Mouse (Mus musculus) v-Abl transformed pro-B cells (cell line): ENCODE measurements around the gene Sik3.
"Not testable (repeated sequence)": the region's sequence is repeated elsewhere in the genome, so short reads cannot be mapped to it uniquely, and the experiment has no call there.

Source experiments
- in situ Hi-C, 2 experiments: fragments of 400-800 bp; cut with MboI; formaldehyde crosslinking; loops; one replicate each; pipeline ENCODE4 v1.15.1; 2025; ENCODE audit not compliant: unreplicated experiment in 2 of 2

The Sik3 gene

DNA sequence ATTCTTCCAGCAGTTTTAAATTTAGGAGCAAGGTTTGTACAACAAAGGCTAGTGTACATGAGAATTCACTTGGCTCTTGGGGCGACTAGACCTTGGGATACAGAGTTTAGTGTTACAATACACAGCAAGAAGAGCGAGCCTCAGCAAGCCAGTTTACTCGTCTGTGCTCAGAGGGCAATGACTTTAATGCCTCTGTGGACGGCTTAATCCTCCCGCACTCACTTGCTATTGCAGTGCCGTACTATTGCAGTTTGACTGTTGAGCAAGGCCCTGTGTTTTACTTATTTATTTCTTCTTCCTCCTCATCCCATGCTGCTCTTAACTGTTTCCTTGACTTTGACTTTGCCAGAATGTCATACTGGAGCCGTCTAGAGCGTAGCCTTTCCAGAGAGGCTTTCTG is 37.6 kb downstream of the Sik3 start:
- in situ Hi-C loops, result no loop called here

DNA sequence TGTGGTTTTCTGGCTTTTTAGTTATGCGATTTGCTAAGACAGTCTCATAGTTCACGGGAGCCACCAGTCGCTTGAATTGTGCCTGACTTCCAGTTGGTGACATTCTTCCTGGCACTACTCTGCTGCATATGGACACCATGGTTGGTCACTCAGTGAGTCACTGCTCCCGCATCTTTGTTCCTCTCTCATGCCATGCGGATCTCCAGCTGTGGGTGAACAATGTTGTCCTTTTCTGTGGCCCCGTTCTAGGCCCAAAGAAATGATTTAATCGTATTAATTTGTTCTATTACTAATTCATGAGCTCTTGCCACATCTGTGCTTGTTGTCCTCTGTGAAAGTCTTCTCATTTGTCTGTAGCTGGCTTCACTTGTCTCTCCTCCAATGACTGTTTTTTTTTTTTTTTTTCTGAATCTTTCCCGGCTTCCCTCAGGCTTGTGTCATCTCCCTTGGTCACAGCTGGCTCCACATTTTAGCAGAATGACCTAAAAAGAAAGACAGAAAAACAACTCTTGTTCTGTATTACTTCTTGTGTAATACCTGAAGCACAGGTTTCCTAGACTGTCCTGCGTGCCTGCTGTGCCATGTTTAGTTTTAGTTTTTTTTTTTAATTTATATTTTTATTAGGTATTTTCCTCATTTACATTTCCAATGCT is 40.5 kb downstream of the Sik3 start:
- in situ Hi-C loops, result no loop called here

DNA sequence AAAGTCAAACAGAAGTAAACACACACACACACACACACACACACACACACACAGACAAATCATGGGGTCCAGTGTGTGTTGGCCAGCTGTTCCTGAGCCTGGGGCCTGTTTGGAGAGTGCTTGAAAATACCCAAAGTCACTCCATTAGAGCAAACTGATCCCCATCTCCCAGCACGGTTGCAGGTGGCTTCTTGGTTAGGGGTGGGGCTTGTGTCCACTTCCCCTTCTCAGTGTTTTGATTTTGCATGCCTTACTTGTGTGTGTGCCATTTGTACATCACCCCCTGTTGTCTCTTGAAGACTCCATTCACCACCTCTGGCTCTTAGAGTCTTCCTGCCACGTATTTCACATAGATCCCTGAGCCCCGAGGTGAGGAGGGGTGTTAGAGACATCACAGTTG is 45.4 kb downstream of the Sik3 start:
- in situ Hi-C loops, result no loop called here

DNA sequence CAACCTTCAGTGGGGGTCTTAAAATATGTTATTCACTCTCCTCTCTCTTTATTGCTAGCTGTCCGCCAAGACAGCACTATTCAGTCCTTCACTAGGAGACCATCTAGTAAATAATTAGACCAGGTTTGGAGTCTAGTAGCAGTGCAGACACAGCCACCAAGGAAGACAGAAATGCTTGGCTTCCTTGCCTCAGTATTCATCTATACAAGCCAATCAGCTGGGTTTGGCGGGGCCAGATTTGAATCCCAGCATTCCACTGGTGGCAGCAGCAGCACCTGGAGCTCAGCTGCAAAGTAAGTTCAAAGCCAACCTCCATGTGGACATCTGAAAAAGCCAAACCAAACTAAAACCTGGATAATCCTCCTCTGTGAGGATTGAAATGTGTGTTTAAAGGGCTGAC is 47.6 kb downstream of the Sik3 start:
- in situ Hi-C loops, result no loop called here

DNA sequence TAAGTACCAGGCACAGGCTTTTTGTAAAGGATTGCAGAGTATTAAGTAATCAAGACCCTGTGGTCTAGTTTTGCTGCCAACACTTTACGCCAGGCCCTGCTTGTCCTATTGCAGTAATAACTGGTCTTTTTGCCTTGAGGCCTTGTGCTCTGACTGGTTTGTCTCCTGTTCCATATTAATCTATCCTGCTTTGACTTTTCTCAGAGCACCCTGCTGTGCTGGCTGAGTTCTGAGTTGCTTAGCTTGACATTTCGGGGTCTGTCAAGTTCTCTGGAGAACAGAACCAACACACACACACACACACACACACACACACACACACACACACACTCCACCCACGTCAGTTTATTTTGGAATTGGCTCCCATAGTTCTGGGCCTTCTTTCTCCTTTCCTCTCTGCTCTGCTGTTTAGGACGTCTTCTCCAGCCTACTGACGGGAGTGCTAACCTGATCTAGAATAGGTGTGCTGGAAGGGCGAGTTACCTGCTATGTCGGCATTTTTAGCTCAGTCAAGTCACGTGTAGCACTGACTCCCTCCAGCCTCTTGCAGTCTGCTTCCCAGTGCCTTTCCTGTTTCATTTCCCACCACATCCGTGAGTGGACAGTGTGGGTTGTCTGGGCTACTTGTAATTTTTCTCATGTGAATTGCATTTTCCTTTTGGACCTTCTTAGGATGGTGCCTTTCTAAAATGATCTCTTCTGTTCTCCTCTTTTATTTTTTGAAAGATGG is 49.2 kb downstream of the Sik3 start:
- in situ Hi-C loops, result no loop called here

DNA sequence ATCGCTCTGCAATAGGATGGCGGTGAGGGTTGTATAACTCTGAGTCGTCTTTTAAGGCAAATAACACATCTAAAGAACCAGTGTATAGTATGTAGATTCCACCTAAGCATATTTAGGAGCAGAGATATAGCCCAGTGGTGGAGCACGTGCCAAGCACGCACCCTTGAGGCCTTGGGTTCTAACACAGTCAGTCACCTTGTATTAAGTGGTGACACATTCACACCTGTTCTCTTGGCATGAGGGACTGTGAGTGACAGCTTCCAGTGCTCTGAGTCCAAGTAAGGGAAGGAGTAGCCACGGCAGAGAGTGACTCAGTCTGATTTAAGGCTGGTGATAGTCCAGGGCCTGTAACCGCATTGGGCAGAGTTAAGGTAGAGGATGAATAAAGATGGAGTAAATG is 51.7 kb downstream of the Sik3 start:
- in situ Hi-C loops, result no loop called here

DNA sequence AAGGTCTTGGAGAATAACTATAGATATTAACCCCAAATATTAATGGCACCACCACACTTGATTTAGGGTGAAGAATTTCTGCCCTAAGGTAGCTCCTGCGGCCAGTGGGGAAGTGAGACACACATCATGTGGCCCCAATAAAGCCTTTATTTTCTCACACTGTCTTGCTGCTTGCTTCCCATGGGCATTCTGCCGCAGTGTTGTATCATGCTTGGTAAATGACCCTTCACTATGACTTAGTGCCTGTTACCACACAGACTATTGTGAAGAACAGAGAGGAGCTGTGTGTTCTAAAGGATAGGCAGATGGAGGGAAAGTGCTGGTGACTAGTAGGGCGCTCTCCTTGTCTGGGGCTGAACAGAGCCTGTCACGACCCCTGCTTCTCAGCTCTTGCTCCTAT is 54.1 kb downstream of the Sik3 start:
- in situ Hi-C loops, result no loop called here

DNA sequence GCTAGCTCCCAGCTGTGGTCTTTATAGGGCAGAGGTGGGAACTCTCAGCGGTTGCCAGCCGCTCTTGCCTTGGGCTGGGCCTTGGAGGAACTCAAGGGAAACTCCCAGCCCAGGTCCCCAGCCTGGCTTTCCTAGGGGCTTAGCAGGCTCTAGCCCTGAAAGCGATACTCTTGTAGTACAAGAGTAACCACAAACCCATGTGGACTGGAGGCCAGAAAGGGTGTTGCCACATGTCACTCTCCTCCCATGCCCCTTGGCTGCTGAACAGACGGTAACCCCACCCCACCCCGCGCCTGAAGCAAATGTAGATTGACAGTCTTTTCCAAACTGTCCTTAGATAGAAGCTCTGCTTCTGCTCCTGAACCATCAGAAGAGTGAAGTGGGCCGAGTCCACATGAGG is 55.1 kb downstream of the Sik3 start:
- in situ Hi-C loops, result no loop called here

DNA sequence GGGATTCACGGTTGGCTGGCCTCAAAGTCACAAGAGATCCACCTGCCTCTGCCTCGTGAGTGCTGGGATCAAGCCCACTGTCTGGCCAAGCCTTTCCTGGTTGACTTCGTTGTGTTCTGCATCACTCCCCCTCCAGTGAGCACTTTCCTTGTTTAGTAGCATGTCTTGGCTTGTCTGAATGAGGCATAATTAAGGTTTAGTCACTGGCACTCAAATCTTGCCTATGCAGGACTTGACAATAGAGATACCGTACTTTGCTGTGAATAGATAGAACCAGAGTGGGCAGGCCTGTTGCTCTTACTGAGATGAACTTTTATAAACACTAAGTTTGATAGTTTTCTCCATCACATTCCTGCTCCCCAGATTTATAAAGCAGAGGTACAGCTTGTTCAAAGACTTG is 56.4 kb downstream of the Sik3 start:
- in situ Hi-C loops, result no loop called here

DNA sequence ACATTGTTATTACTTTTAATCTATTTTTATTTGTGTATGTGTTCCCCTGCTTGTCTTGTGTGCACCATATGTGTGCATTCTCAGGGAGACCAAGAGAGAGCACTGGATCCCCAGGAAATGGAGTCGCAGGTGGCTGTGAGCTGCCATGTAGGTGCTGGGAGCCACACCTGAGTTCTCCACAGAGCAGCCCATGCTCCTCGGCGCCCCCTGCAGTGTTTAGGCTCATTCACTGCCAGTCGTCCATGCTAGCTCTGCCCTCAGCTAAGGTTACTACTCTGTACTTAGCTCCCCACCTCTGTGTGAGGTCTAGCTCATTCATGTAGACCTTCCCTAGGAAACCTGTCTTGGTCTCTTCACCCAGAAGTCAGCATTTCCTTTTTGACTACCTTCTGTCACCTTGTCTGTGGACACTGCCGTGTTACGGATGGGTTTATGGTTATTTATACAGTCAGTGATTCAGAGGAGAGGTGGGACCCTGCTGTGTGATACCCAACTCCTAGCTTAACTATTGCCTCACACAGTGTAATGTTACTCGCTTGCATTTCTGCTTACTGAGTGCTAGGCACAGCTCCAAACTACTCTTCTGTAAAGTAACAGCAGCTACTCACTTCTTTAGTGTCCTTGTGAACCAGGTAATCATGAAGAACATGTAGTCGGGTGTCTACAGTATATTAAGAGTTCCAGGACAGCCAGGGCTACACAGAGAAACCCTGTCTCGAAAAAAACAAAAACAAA is 59.6 kb downstream of the Sik3 start:
- in situ Hi-C loops, result no loop called here

DNA sequence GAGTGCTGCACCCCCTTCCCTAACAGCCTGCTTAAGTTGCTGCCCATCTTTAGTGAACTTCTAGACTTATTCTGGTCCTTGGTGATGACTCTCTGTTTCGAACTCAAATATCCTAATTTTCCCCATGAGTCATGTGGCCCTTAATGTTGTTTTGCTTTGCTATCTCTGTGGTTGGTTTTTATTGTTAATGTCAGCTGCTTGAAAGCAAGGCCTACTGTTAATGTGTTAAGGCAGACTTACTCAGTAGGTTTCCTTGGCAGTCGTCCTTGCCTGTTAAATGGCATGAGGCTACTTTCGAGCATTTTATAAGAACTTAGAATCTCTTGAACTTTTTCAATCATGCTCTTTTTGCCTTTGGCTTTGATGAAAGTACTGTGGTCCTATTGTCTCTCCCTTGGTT is 60.8 kb downstream of the Sik3 start:
- in situ Hi-C loops, result no loop called here

DNA sequence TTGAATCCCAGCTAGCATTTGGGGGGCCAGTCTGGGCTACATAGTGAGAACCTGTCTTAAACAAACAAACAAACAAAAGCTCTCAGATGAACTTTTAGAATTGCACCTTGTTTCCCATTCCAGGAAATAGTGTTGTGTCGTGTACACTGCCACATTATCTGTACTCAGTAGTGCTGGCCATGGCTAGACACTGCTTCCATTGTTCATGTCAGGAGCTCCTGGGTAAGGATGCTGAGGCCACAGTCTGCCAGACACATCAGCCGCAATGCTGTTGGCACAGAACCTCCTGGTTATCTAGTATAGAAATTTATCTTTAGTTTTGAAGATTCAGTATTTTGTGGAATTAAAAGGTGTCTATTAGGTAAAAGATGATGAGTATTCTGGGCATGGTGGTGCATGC is 63.0 kb downstream of the Sik3 start:
- in situ Hi-C loops, result no loop called here

DNA sequence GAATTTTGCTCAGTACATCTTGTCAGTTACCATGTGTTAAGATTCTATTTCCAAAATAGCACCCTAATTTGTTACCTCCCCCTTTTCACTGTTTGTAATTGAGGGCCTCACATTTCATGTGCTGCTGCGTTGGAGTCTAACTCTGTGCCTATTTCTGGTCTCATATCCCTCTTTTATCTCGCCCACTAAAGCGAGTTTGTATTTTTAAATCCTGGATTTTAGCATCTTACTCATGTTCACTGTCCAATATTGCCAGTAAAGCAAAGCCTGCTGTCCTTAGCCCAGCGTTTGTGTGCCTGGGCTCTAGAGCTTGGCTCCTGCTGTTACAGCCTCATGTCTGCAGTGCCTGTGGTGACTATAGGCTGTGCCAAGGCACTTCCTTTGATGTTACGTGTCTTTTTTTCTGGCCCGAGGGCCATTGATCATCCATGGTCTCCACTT is 69.8 kb downstream of the Sik3 start:
- in situ Hi-C loops, result no loop called here

DNA sequence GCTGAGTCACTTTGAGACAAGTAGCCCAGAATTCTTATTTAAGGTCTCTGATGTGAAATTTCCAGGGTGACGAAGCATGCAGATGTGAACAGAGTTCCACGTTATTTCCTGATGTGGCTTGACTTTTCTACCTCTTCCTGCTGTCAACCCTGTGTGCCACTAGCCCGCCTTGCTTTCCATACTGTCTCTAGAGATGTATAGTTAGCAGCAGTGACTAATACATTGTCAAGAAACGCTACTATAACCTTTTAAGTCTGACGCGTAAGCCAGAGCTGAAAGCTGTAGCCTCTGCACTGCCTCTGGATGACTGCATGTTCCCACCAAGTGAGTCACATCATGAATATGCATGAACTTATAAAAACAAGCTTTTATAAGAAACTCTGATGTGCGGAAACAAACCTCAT is 70.9 kb downstream of the Sik3 start:
- in situ Hi-C loops, result no loop called here

DNA sequence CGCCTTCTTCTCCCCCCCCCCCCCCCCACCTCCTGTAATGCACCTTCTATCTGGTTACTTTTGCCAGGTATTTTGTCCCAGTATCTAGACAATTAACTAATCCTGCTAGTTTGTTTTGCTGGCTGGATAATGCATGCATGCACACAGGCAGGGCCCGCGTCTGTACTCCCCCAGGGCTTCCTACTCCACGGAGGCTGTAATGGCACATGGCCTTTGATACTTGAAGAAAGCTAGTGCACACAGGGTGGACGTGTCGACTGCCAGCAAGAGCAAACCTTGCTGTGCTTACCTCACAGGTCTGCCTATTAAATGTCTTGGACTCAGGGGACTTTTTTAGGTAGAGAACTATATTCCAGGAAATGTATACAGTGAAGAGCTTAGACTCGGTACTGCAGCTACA is 73.3 kb downstream of the Sik3 start:
- in situ Hi-C loops, result no loop called here

DNA sequence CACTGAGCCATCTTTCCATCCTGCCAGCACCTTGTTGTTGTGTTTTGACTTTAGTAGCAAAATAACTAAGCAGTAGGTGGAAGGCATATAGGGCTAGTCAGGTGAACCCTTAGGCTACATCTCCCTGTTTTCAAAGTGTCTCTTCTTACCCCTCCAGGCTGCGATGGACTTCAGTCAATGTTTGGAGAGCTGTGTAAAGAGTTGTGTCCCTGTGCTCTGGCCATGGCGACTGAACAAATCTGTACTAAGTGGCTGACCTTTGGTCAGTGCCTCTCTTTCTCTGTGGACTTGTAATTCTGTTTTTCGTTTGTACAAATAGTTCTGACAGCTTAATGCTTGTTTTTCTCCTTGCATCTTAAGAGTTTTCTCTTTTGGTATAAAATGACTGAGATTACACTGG is 74.2 kb downstream of the Sik3 start:
- in situ Hi-C loops, result no loop called here

DNA sequence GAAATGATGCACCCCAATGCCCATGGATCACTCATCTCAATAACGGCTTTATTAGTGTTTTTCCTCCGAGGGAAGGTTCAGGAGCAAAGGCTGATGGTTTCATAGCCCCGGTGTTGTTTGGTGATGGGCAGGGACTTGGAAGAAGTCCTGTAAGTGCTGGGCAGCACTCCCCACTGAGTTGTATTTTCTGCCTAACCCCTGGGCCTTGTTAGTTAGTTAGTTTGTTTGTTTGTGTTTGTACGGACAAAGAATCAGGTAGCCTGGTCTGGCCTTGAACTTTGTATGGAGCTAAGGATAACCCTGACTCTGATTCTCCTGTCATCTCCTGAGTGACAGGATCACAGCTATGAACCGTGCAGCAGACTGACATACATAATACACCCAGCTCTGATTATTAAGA is 74.8 kb downstream of the Sik3 start:
- in situ Hi-C loops, result no loop called here

DNA sequence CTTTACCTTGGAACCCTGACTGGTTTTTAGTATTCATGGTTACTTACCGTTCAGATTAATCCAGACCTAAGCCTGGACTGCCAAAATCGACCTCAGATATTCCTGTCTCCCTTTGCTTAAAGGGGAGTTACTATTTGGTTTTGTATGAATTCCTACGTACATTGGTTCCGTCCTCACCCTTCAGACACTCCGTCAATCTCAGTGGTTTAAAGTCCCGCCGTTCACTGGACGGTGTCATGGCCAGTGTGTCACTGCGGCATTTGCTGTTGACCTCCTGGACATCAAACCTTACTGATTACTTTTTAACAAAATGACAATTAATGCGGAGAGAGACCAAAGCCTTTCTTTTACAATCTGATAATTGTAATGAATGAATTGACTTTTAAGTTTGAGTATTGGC is 76.1 kb downstream of the Sik3 start:
- in situ Hi-C loops, result no loop called here

DNA sequence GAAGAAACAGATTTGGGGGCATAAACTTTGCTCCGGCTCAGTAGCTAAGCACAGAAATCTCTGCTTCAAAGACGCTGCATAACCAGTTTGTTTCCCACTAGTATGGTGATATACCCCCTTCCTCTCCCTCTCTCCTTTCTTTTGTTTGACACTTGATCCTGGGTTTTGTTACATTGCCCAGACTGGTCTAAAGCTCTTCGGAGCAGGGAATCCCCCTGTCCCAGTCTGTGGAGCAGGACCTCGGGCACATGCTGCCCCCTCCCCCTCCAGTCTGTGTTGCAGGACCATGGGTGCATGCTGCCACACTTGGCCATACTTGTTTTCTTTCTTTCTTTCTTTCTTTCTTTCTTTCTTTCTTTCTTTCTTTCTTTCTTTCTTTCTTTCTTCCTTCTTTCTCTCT is 77.4 kb downstream of the Sik3 start:
- in situ Hi-C loops, result no loop called here

DNA sequence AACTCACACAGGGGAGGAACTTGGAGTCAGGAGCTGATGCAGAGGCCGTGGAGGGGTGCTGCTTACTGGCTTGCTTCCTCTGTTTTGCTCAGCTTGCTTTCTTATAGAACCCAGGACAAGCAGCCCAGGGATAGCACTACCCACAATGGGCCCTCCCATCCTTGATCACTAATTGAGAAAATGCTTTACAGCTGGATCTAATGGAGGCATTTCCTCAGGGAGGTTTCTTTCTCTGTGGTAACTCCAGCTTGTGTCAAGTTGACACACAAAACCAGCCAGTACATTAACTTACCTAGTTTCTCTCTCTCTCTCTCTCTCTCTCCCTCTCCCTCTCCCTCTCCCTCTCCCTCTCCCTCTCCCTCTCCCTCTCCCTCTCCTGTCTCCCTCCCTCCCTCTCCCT is 78.5 kb downstream of the Sik3 start:
- in situ Hi-C loops, result not testable (repeated sequence)

DNA sequence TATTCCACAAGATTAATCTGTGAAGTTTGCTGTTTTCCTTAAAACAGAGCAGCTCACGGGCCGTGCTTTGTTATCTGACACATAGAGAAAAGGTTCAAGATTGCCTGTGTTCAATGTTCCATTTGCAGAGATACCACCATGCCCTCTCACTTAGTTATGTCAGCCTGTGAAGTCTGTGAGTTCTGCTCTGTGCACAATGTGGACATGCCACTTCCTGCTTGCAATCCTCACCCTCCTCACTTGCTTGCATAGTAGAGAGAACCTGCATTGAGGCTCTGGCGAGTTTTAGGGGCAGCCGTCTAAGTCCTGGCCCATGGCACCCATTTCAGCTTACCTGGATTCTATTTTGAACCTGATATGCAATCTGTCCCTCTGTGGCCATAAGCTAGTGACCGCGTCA is 80.0 kb downstream of the Sik3 start:
- in situ Hi-C loops, result no loop called here
